Mouse (Mus musculus) CD4-positive helper T cell, adult 2 months (primary cell): Measurements from ENCODE around the gene Tec.
A peak's percentile ranks its signal among the peaks of the same experiment; 100 is the strongest.

Source experiments
- DNase-seq: peaks from one replicate; pipeline ENCODE4 v3.0.0-alpha.2; 2012; ENCODE audit warnings: low read depth, missing footprints, low spot score

Tec gene

GRCm38 (mm10) chr5:72784719-72785118 lies 83.6 kb downstream of the Tec start:
- DNase-seq = no peak

GRCm38 (mm10) chr5:72783957-72784356 lies 84.3 kb downstream of the Tec start:
- DNase-seq = no peak

GRCm38 (mm10) chr5:72783123-72783522 lies 85.2 kb downstream of the Tec start:
- DNase-seq = no peak

GRCm38 (mm10) chr5:72781776-72782175 lies 86.5 kb downstream of the Tec start:
- no peak for DNase-seq

- DNase-seq = no peak
Observed at GRCm38 (mm10) chr5:72776595-72776994, 91.7 kb downstream of the Tec start.

- DNase-seq = no peak
Observed at GRCm38 (mm10) chr5:72776127-72776526, 92.2 kb downstream of the Tec start.

- no peak for DNase-seq
Observed at GRCm38 (mm10) chr5:72769841-72770240, 98.4 kb downstream of the Tec start.

- DNase-seq = peak; percentile 43
Observed at GRCm38 (mm10) chr5:72763546-72763945, 104.7 kb downstream of the Tec start.

- no peak for DNase-seq
Observed at GRCm38 (mm10) chr5:72763025-72763424, 105.3 kb downstream of the Tec start.

- no peak for DNase-seq
Observed at GRCm38 (mm10) chr5:72761758-72762157, 106.5 kb downstream of the Tec start.

- DNase-seq = peak; percentile 74
Observed at GRCm38 (mm10) chr5:72761237-72761636, 107.0 kb downstream of the Tec start.

- DNase-seq = peak; percentile 50
Observed at GRCm38 (mm10) chr5:72758925-72759924, 109.1 kb downstream of the Tec start.

- no peak for DNase-seq
Observed at GRCm38 (mm10) chr5:72757155-72757773, 111.0 kb downstream of the Tec start.

- DNase-seq = no peak
Observed at GRCm38 (mm10) chr5:72755941-72756340, 112.3 kb downstream of the Tec start.

GRCm38 (mm10) chr5:72755035-72755434 lies 113.2 kb downstream of the Tec start:
- no peak for DNase-seq

- DNase-seq = peak; percentile 92
Observed at GRCm38 (mm10) chr5:72752585-72752984, 115.7 kb downstream of the Tec start, which contains the start of gene Txk. TSS of gene Txk (minus strand) at chr5:72752777.

- DNase-seq = peak; percentile 12
Observed at GRCm38 (mm10) chr5:72751056-72751758, 117.1 kb downstream of the Tec start.

- DNase-seq = peak; percentile 28
Observed at GRCm38 (mm10) chr5:72750226-72750625, 118.1 kb downstream of the Tec start.

- DNase-seq = no peak
Observed at GRCm38 (mm10) chr5:72748659-72749265, 119.5 kb downstream of the Tec start.

- DNase-seq = no peak
Observed at GRCm38 (mm10) chr5:72747384-72747783, 120.9 kb downstream of the Tec start.

GRCm38 (mm10) chr5:72746461-72746860 lies 121.8 kb downstream of the Tec start:
- DNase-seq = peak; percentile 35

GRCm38 (mm10) chr5:72743103-72743502 lies 125.2 kb downstream of the Tec start:
- peak; percentile 36 for DNase-seq
